Mouse (Mus musculus): Measurements from ENCODE around the gene Cfap61. TPM values are rescaled to one million over a fixed set of nuclear protein-coding genes. Genes with fewer than 3 reads are reported as not detected.

Gene Cfap61
- polyA plus RNA-seq, 1 experiment from 2014 or later = not detected

- H3K27ac ChIP-seq (ENCODE audit: low read length) = no peak overlapping the region
- H3K9me3 ChIP-seq (replicated peaks; ENCODE audit: control insufficient read depth, low read length) = no peaks in the 10 kb centered on the region
- no peak overlapping the region for H3K9ac ChIP-seq (ENCODE audit: low read depth, low read length)
- no peaks in the 10 kb centered on the region for H3K4me1 ChIP-seq (ENCODE audit: control insufficient read depth, low read depth, low read length)
- H3K4me3 ChIP-seq (ENCODE audit: low read depth, low read length) = no peak overlapping the region
- H3K4me2 ChIP-seq (ENCODE audit: low read depth, low read length) = no peak overlapping the region
- WGBS (ENCODE audit: insufficient replicate concordance) = 80% methylated on average over 10 of the region's 10 CpGs
- no peaks in the 10 kb centered on the region for H3K36me3 ChIP-seq (ENCODE audit: control insufficient read depth, insufficient read depth)
- H3K27me3 ChIP-seq (ENCODE audit: control insufficient read depth, insufficient read depth, low read depth, low read length) = no peaks in the 10 kb centered on the region
- no peak for ATAC-seq (ENCODE audit: low read depth)
Observed at GRCm38 (mm10) chr2:146077117-146077516, 142.5 kb downstream of the Cfap61 start.

GRCm38 (mm10) chr2:146080282-146080681 is 145.7 kb downstream of the Cfap61 start:
- H3K4me1 ChIP-seq (ENCODE audit: control insufficient read depth, low read depth, low read length) = no peaks in the 10 kb centered on the region
- no peak for ATAC-seq (ENCODE audit: low read depth)
- H3K9me3 ChIP-seq (replicated peaks; ENCODE audit: control insufficient read depth, low read length) = no peaks in the 10 kb centered on the region
- H3K4me3 ChIP-seq (ENCODE audit: low read depth, low read length) = no peak overlapping the region
- H3K36me3 ChIP-seq (ENCODE audit: control insufficient read depth, insufficient read depth) = no peaks in the 10 kb centered on the region
- 60% methylated on average over 4 of the region's 4 CpGs for WGBS (ENCODE audit: insufficient replicate concordance)
- H3K27me3 ChIP-seq (ENCODE audit: control insufficient read depth, insufficient read depth, low read depth, low read length) = no peaks in the 10 kb centered on the region
- no peak overlapping the region for H3K9ac ChIP-seq (ENCODE audit: low read depth, low read length)
- H3K4me2 ChIP-seq (ENCODE audit: low read depth, low read length) = no peak overlapping the region
- H3K27ac ChIP-seq (ENCODE audit: low read length) = no peak overlapping the region

- no peak overlapping the region for H3K9ac ChIP-seq (ENCODE audit: low read depth, low read length)
- no peak overlapping the region for H3K27ac ChIP-seq (ENCODE audit: low read length)
- H3K9me3 ChIP-seq (replicated peaks; ENCODE audit: control insufficient read depth, low read length) = no peaks in the 10 kb centered on the region
- H3K27me3 ChIP-seq (ENCODE audit: control insufficient read depth, insufficient read depth, low read depth, low read length) = no peaks in the 10 kb centered on the region
- H3K4me3 ChIP-seq (ENCODE audit: low read depth, low read length) = no peak overlapping the region
- no peak overlapping the region for H3K4me2 ChIP-seq (ENCODE audit: low read depth, low read length)
- H3K4me1 ChIP-seq (ENCODE audit: control insufficient read depth, low read depth, low read length) = no peaks in the 10 kb centered on the region
- no peak for ATAC-seq (ENCODE audit: low read depth)
- 63% methylated on average over 6 of the region's 6 CpGs for WGBS (ENCODE audit: insufficient replicate concordance)
- no peaks in the 10 kb centered on the region for H3K36me3 ChIP-seq (ENCODE audit: control insufficient read depth, insufficient read depth)
Observed at GRCm38 (mm10) chr2:146083326-146083871, 148.8 kb downstream of the Cfap61 start.

GRCm38 (mm10) chr2:146087411-146087810 is 152.8 kb downstream of the Cfap61 start:
- Histone ChIP-seq H3K4me3 (ENCODE audit: low read depth, low read length) (no peak overlapping the region), H3K27me3 (ENCODE audit: control insufficient read depth, insufficient read depth, low read depth, low read length) (no peaks in the 10 kb centered on the region), H3K27ac (ENCODE audit: low read length) (no peak overlapping the region), H3K9me3 (replicated peaks; ENCODE audit: control insufficient read depth, low read length) (no peaks in the 10 kb centered on the region), H3K36me3 (ENCODE audit: control insufficient read depth, insufficient read depth) (no peaks in the 10 kb centered on the region), H3K4me1 (ENCODE audit: control insufficient read depth, low read depth, low read length) (no peaks in the 10 kb centered on the region), H3K9ac (ENCODE audit: low read depth, low read length) (no peak overlapping the region), H3K4me2 (ENCODE audit: low read depth, low read length) (no peak overlapping the region)
- ATAC-seq (ENCODE audit: low read depth) = no peak
- WGBS (ENCODE audit: insufficient replicate concordance) = 75% methylated on average over 1 of the region's 1 CpGs

DNA sequence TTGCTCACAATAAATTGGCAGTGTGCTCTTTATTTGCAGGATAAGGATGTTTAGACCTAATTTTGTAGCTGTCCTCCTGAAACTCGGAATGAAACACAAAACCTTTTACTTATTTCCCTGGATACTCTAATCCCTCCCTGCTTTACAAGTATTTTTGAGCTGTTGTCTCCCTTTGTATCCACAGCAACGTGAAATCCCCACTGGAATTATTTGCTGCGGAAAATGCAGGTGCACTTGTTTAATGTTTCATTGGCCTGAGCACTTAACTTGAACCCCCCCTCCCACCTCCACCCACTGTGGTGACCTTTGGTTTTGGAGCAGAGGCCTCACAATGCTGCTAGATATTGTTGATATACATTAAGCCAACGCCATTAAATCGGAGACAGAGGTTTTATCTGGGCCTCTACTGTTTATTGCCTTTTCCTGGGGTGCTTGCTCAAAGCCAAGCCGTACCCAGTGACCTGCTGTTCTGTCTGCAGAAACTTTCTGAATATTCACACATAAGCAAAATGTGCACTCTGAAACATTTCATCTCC is 154.6 kb downstream of the Cfap61 start:
- no peaks in the 10 kb centered on the region for H3K36me3 ChIP-seq (ENCODE audit: control insufficient read depth, insufficient read depth)
- no peaks in the 10 kb centered on the region for H3K9me3 ChIP-seq (replicated peaks; ENCODE audit: control insufficient read depth, low read length)
- no peaks in the 10 kb centered on the region; the same call in none of the 2 replicates for H3K4me1 ChIP-seq (ENCODE audit: control insufficient read depth, low read depth, low read length)
- 57% methylated on average over 6 of the region's 6 CpGs for WGBS (ENCODE audit: insufficient replicate concordance)
- H3K27ac ChIP-seq (ENCODE audit: low read length) = no peak overlapping the region
- H3K9ac ChIP-seq (ENCODE audit: low read depth, low read length) = no peak overlapping the region
- H3K4me3 ChIP-seq (ENCODE audit: low read depth, low read length) = no peak overlapping the region
- H3K27me3 ChIP-seq (ENCODE audit: control insufficient read depth, insufficient read depth, low read depth, low read length) = no peaks in the 10 kb centered on the region
- ATAC-seq (ENCODE audit: low read depth) = no peak
- H3K4me2 ChIP-seq (ENCODE audit: low read depth, low read length) = no peak overlapping the region

- no peak for ATAC-seq (ENCODE audit: low read depth)
- 85% methylated on average over 5 of the region's 5 CpGs for WGBS (ENCODE audit: insufficient replicate concordance)
- Histone ChIP-seq H3K36me3 (ENCODE audit: control insufficient read depth, insufficient read depth) (no peaks in the 10 kb centered on the region), H3K4me2 (ENCODE audit: low read depth, low read length) (peak overlapping the region; percentile 62), H3K4me1 (ENCODE audit: control insufficient read depth, low read depth, low read length) (peaks cover 8% of the 10 kb centered on the region), H3K9me3 (replicated peaks; ENCODE audit: control insufficient read depth, low read length) (no peaks in the 10 kb centered on the region; the same call in 1 of the 2 replicates), H3K27me3 (ENCODE audit: control insufficient read depth, insufficient read depth, low read depth, low read length) (no peaks in the 10 kb centered on the region), H3K27ac (ENCODE audit: low read length) (peak overlapping the region; percentile 24; the same call in 1 of the 2 replicates), H3K9ac (ENCODE audit: low read depth, low read length) (peak overlapping the region; percentile 60), H3K4me3 (ENCODE audit: low read depth, low read length) (peak overlapping the region; percentile 67)
Observed at GRCm38 (mm10) chr2:146097532-146097931, 162.9 kb downstream of the Cfap61 start.

DNA sequence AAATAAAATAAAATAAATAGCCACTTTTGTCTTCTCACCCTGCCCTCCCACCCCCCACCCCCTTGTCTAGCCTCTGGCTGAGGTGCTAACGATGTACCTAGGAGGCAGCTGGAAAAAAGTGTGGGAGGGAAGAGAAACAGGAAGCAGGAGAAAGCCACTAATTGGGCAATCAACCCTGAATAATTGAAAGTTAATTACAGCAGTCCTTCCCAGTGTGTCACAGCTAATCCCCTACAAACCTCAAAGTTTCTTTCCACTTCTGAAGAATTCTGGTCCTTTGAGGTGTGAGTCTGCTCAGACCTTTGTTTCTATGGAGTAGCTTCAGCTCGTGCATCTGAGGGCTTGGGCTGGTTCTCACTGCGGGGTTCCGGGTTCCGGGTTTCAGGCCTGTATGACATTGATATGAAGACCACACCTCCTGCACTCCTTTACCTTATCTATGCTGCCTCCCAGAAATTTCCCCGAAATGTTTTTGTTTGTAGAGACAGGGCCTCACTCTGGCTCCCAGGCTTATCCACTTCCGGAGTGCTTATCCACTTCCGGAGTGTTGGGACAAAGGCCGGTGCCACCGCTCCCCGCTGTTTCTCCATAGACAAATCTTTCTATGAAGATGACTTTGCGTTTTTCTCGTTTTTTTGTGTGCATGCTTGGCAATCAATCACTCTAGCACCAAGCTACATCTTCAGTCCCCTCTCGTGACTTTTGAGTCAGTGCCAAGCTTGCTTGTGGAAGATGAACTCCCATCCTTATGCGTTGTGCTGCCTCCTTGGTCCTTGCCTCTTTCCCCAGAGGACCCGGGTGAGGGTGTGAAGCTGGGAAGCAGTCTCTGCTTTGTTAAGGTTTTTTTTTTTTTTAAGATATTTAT is 164.5 kb downstream of the Cfap61 start:
- 24% methylated on average over 16 of the region's 16 CpGs for WGBS (ENCODE audit: insufficient replicate concordance)
- Histone ChIP-seq H3K4me3 (ENCODE audit: low read depth, low read length) (peak overlapping the region; percentile 67), H3K9ac (ENCODE audit: low read depth, low read length) (peak overlapping the region; percentile 60), H3K4me1 (ENCODE audit: control insufficient read depth, low read depth, low read length) (peaks cover 8% of the 10 kb centered on the region), H3K36me3 (ENCODE audit: control insufficient read depth, insufficient read depth) (no peaks in the 10 kb centered on the region), H3K9me3 (replicated peaks; ENCODE audit: control insufficient read depth, low read length) (no peaks in the 10 kb centered on the region; the same call in 1 of the 2 replicates), H3K4me2 (ENCODE audit: low read depth, low read length) (peak overlapping the region; percentile 62), H3K27ac (ENCODE audit: low read length) (peak overlapping the region; percentile 91), H3K27me3 (ENCODE audit: control insufficient read depth, insufficient read depth, low read depth, low read length) (no peaks in the 10 kb centered on the region)
- ATAC-seq (ENCODE audit: low read depth) = peak; percentile 96

DNA sequence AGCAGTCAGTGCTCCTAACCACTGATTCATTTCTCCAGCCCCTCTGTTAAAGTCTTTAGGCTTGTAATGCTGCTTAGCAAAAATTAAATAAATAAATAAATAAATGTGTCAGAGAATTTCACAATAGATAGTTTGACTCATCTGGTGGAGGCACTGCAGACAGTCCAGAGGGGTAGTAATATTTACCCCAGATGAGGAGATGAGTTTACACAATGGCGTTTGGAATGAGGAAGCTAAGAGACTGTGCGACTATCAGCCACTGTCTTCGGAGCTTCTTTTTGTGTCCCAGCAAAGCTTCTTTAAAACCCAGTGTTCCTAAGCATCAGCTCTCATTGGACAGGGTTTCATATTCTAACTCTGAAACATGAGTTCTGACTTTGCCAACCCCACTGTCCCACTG is 165.3 kb downstream of the Cfap61 start:
- Histone ChIP-seq H3K4me3 (ENCODE audit: low read depth, low read length) (no peak overlapping the region), H3K9me3 (replicated peaks; ENCODE audit: control insufficient read depth, low read length) (no peaks in the 10 kb centered on the region; the same call in 1 of the 2 replicates), H3K4me1 (ENCODE audit: control insufficient read depth, low read depth, low read length) (peaks cover 8% of the 10 kb centered on the region), H3K9ac (ENCODE audit: low read depth, low read length) (no peak overlapping the region), H3K27ac (ENCODE audit: low read length) (peak overlapping the region; percentile 91), H3K27me3 (ENCODE audit: control insufficient read depth, insufficient read depth, low read depth, low read length) (no peaks in the 10 kb centered on the region), H3K4me2 (ENCODE audit: low read depth, low read length) (0 out of 2 replicates have a peak overlapping the region, but pooled peaks have one; percentile 62), H3K36me3 (ENCODE audit: control insufficient read depth, insufficient read depth) (no peaks in the 10 kb centered on the region)
- WGBS (ENCODE audit: insufficient replicate concordance) = 69% methylated on average over 3 of the region's 3 CpGs
- no peak for ATAC-seq (ENCODE audit: low read depth)
